Mouse (Mus musculus): ENCODE results near the gene Gm14418. TPM values are rescaled to one million over a fixed set of nuclear protein-coding genes. Genes with fewer than 3 reads are reported as not detected.
"Not testable (repeated sequence)": the region's sequence is repeated elsewhere in the genome, so short reads cannot be mapped to it uniquely, and the experiment has no call there.

Gm14418 gene
- 10.5 and 11.7 TPM in 2 replicates for polyA plus RNA-seq (2014; fragmentation: Nextera tagmentation; extraction: Ambion mirVana)

GRCm38 (mm10) chr2:177398096-177398495 is at the start of gene Gm14418:
Gene Gm14418 (minus strand): TSS chr2:177398320.
- not testable (repeated sequence) for H3K4me2 ChIP-seq (replicated peaks; ENCODE audit: low read depth, low read length); H3K36me3 ChIP-seq (ENCODE audit: control insufficient read depth, insufficient read depth, low read length); H3K27me3 ChIP-seq (ENCODE audit: control insufficient read depth, insufficient read depth, low read length); H3K9me3 ChIP-seq (ENCODE audit: control insufficient read depth, low read length); H3K4me1 ChIP-seq (replicated peaks; ENCODE audit: control insufficient read depth, insufficient read depth, low read length); H3K4me3 ChIP-seq (ENCODE audit: low read depth, low read length); H3K27ac ChIP-seq (ENCODE audit: low read depth, low read length); ATAC-seq (ENCODE audit: low FRiP score); H3K9ac ChIP-seq (ENCODE audit: low read depth, low read length)
- DNase-seq (ENCODE audit: low spot score): peak; percentile 3
- 43% methylated on average over 5 of the region's 6 CpGs for WGBS

Other genes starting within 250 kb of the Gm14418 start
- 29.4 and 30.3 TPM in 2 replicates for gene Gm14410, start 191.9 kb downstream of the Gm14418 start, polyA plus RNA-seq (2014; fragmentation: Nextera tagmentation; extraction: Ambion mirVana)
- not detected in 2 replicates for gene Gm14409, start 131.3 kb downstream of the Gm14418 start, polyA plus RNA-seq (2014; fragmentation: Nextera tagmentation; extraction: Ambion mirVana)
- gene Gm14412, start 74.0 kb downstream of the Gm14418 start, polyA plus RNA-seq (2014; fragmentation: Nextera tagmentation; extraction: Ambion mirVana): 0.22 TPM in 1 of 2 replicates, not detected in the other
- 12.3 and 12.5 TPM in 2 replicates for gene Zfp970, start 66.4 kb upstream of the Gm14418 start, polyA plus RNA-seq (2014; fragmentation: Nextera tagmentation; extraction: Ambion mirVana)
- gene Gm14403, start 99.9 kb upstream of the Gm14418 start, polyA plus RNA-seq (2014; fragmentation: Nextera tagmentation; extraction: Ambion mirVana): 5.7 and 6.7 TPM in 2 replicates
- not detected in 2 replicates for gene Gm14406, start 179.9 kb upstream of the Gm14418 start, polyA plus RNA-seq (2014; fragmentation: Nextera tagmentation; extraction: Ambion mirVana)